In genomic region chr11:8615436-8615835, GRCm38 (mm10) we compare ENCODE assay signal across 21 mouse cellular contexts. TPM values are rescaled to one million over a fixed set of nuclear protein-coding genes. Genes with fewer than 3 reads are reported as not detected.
DNase-seq lines count a peak whose midpoint lies in the region; ATAC-seq and TF ChIP-seq lines count a peak whose summit lies in the region.
"Had no signal": no experiment of that assay in that cellular context is flagged by ENCODE, and none has a peak within 500 bp of the region (broad histone marks: within the 10 kb centered on the region; RNA-seq: fewer than 3 reads in every experiment).

No protein-coding gene starts in this region.

- H3K27ac ChIP-seq in stomach, embryonic 15.5 days: no peak overlapping the region
- H3K27ac ChIP-seq in stomach, postnatal 0 days (replicated peaks): no peak overlapping the region; the same call in 1 of the 2 replicates
- H3K27ac ChIP-seq in intestine, postnatal 0 days (ENCODE audit: low read depth, low read length): no peak overlapping the region
- peak overlapping the region; percentile 1; the same call in 1 of the 2 replicates for H3K27ac ChIP-seq in stomach, embryonic 16.5 days (ENCODE audit: low read length)
- no peak overlapping the region for H3K27ac ChIP-seq in hindbrain, embryonic 14.5 days
- H3K27ac ChIP-seq: heart, embryonic 10.5 days; hindbrain, embryonic 12.5 days; liver, embryonic 13.5 days had no signal

- H3K4me3 ChIP-seq in stomach, embryonic 15.5 days (replicated peaks): no peak overlapping the region
- no peak overlapping the region for H3K4me3 ChIP-seq in stomach, postnatal 0 days (ENCODE audit: low read depth, low read length)
- no peak overlapping the region for H3K4me3 ChIP-seq in intestine, postnatal 0 days (ENCODE audit: low read depth, low read length)
- no peak overlapping the region for H3K4me3 ChIP-seq in stomach, embryonic 16.5 days (replicated peaks; ENCODE audit: low read length)
- no peak overlapping the region for H3K4me3 ChIP-seq in hindbrain, embryonic 14.5 days (replicated peaks; ENCODE audit: low read length)
- H3K4me3 ChIP-seq: heart, embryonic 10.5 days; hindbrain, embryonic 12.5 days; liver, embryonic 13.5 days; megakaryocyte, embryonic 14.5 days had no signal

- H3K27me3 ChIP-seq in stomach, embryonic 15.5 days (replicated peaks): no peaks in the 10 kb centered on the region
- no peaks in the 10 kb centered on the region for H3K27me3 ChIP-seq in stomach, postnatal 0 days (ENCODE audit: control insufficient read depth, insufficient read depth, low read length)
- no peaks in the 10 kb centered on the region for H3K27me3 ChIP-seq in intestine, postnatal 0 days (replicated peaks; ENCODE audit: control insufficient read depth, insufficient read depth, low read length)
- H3K27me3 ChIP-seq in stomach, embryonic 16.5 days (ENCODE audit: control insufficient read depth, insufficient read depth, low read length): no peaks in the 10 kb centered on the region
- no peaks in the 10 kb centered on the region for H3K27me3 ChIP-seq in hindbrain, embryonic 14.5 days (ENCODE audit: control insufficient read depth, insufficient read depth, low read length)
- H3K27me3 ChIP-seq: hindbrain, embryonic 12.5 days; liver, embryonic 13.5 days had no signal

- 0 out of 2 replicates have a peak, but pooled peaks cover 10% of the 10 kb centered on the region for H3K36me3 ChIP-seq in stomach, embryonic 15.5 days
- no peaks in the 10 kb centered on the region for H3K36me3 ChIP-seq in stomach, postnatal 0 days (ENCODE audit: control insufficient read depth, insufficient read depth, low read length)
- peaks cover 16% of the 10 kb centered on the region; the same call in 1 of the 2 replicates for H3K36me3 ChIP-seq in intestine, postnatal 0 days (ENCODE audit: control insufficient read depth, insufficient read depth)
- H3K36me3 ChIP-seq in stomach, embryonic 16.5 days (ENCODE audit: control insufficient read depth, insufficient read depth, low read length): 0 out of 2 replicates have a peak, but pooled peaks cover 6% of the 10 kb centered on the region
- H3K36me3 ChIP-seq in hindbrain, embryonic 14.5 days (replicated peaks; ENCODE audit: control insufficient read depth, insufficient read depth): no peaks in the 10 kb centered on the region
- H3K36me3 ChIP-seq: hindbrain, embryonic 12.5 days; liver, embryonic 13.5 days had no signal

- TF ChIP-seq EP300 in stomach, postnatal 0 days (optimal IDR thresholded peaks at IDR 0.05): no peak

- 28% methylated on average over 12 of the region's 12 CpGs for WGBS in stomach, embryonic 15.5 days
- 32% methylated on average over 12 of the region's 12 CpGs for WGBS in stomach, postnatal 0 days
- WGBS in intestine, postnatal 0 days: 28% methylated on average over 12 of the region's 12 CpGs
- WGBS in stomach, embryonic 16.5 days: 31% methylated on average over 12 of the region's 12 CpGs
- 81% methylated on average over 12 of the region's 12 CpGs for WGBS in hindbrain, embryonic 14.5 days

- TF ChIP-seq CTCF in stomach, postnatal 0 days (IDR thresholded peaks at IDR 0.05; ENCODE audit: low read depth): no peak
- no peak for TF ChIP-seq CTCF in intestine, postnatal 0 days (IDR thresholded peaks at IDR 0.05; ENCODE audit: low read depth)

- H3K9ac ChIP-seq in stomach, embryonic 15.5 days: no peak overlapping the region
- no peak overlapping the region for H3K9ac ChIP-seq in stomach, postnatal 0 days (ENCODE audit: low read length)
- H3K9ac ChIP-seq in intestine, postnatal 0 days (ENCODE audit: low read depth, low read length): no peak overlapping the region
- H3K9ac ChIP-seq in stomach, embryonic 16.5 days (ENCODE audit: low read length): no peak overlapping the region
- H3K9ac ChIP-seq in hindbrain, embryonic 14.5 days: no peak overlapping the region
- H3K9ac ChIP-seq: hindbrain, embryonic 12.5 days; liver, embryonic 13.5 days had no signal

- H3K9me3 ChIP-seq in stomach, embryonic 15.5 days: no peaks in the 10 kb centered on the region
- H3K9me3 ChIP-seq in stomach, postnatal 0 days (ENCODE audit: control insufficient read depth, low read length): no peaks in the 10 kb centered on the region
- no peaks in the 10 kb centered on the region for H3K9me3 ChIP-seq in intestine, postnatal 0 days (ENCODE audit: control insufficient read depth)
- H3K9me3 ChIP-seq in stomach, embryonic 16.5 days (replicated peaks; ENCODE audit: control insufficient read depth, low read length): no peaks in the 10 kb centered on the region
- no peaks in the 10 kb centered on the region for H3K9me3 ChIP-seq in hindbrain, embryonic 14.5 days (ENCODE audit: control insufficient read depth, low read length)
- H3K9me3 ChIP-seq: heart, embryonic 10.5 days; hindbrain, embryonic 12.5 days; liver, embryonic 13.5 days; megakaryocyte, embryonic 14.5 days had no signal

- no peak for ATAC-seq in stomach, embryonic 15.5 days (ENCODE audit: insufficient read depth, low FRiP score, low read depth)
- ATAC-seq in stomach, postnatal 0 days (ENCODE audit: low FRiP score, low TSS enrichment): no peak
- ATAC-seq in intestine, postnatal 0 days: peak; percentile 46
- ATAC-seq in stomach, embryonic 16.5 days (ENCODE audit: insufficient read depth, low FRiP score): 0 out of 2 replicates have a peak, but pooled peaks have one; percentile 8
- ATAC-seq in hindbrain, embryonic 14.5 days (ENCODE audit: low FRiP score): no peak
- ATAC-seq: midbrain, embryonic 16.5 days had no signal

- peaks cover 27% of the 10 kb centered on the region for H3K4me1 ChIP-seq in stomach, embryonic 15.5 days
- H3K4me1 ChIP-seq in stomach, postnatal 0 days (replicated peaks; ENCODE audit: control insufficient read depth, insufficient read depth): no peaks in the 10 kb centered on the region
- peaks cover 3% of the 10 kb centered on the region; the same call in 1 of the 2 replicates for H3K4me1 ChIP-seq in intestine, postnatal 0 days (replicated peaks; ENCODE audit: control insufficient read depth, insufficient read depth, low read length)
- H3K4me1 ChIP-seq in stomach, embryonic 16.5 days (ENCODE audit: control insufficient read depth, insufficient read depth, low read length): peaks cover 20% of the 10 kb centered on the region
- H3K4me1 ChIP-seq in hindbrain, embryonic 14.5 days (replicated peaks; ENCODE audit: control insufficient read depth, insufficient read depth, low read length): no peaks in the 10 kb centered on the region
- H3K4me1 ChIP-seq: hindbrain, embryonic 12.5 days; megakaryocyte, embryonic 14.5 days had no signal

- peak; percentile 66 for DNase-seq in kidney, adult 11 months
- no peak for DNase-seq in kidney, postnatal 10 days
- no peak for DNase-seq in stomach, postnatal 0 days (ENCODE audit: low spot score)
- no peak for DNase-seq in Muller cell, postnatal 12 days (ENCODE audit: inconsistent ontology term)
- DNase-seq in hindbrain, embryonic 14.5 days (ENCODE audit: low spot score): no peak
- DNase-seq: B cell, adult 2 months; cerebellum, adult 9-11 months; gastrocnemius, postnatal 10 days; heart, postnatal 10 days; layer of hippocampus, postnatal 36 days; liver, embryonic 13.5 days; lung, postnatal 10 days; right cerebral cortex, adult 18-20 months; thymus, postnatal 36 days had no signal

- H3K4me2 ChIP-seq in stomach, embryonic 15.5 days: 0 out of 2 replicates have a peak overlapping the region, but pooled peaks have one; percentile 21
- H3K4me2 ChIP-seq in stomach, postnatal 0 days (replicated peaks; ENCODE audit: low read depth): no peak overlapping the region
- no peak overlapping the region for H3K4me2 ChIP-seq in intestine, postnatal 0 days (replicated peaks; ENCODE audit: low read depth)
- H3K4me2 ChIP-seq in stomach, embryonic 16.5 days (ENCODE audit: low read depth, low read length): 0 out of 2 replicates have a peak overlapping the region, but pooled peaks have one; percentile 14
- no peak overlapping the region for H3K4me2 ChIP-seq in hindbrain, embryonic 14.5 days (replicated peaks)
- H3K4me2 ChIP-seq: hindbrain, embryonic 12.5 days; liver, embryonic 13.5 days had no signal

RNA-seq across cellular contexts. Expression of gene Tns3, which starts 48.9 kb away (rescaled TPM):
- 26.9 and 28.9 TPM in 2 replicates for polyA plus RNA-seq in stomach, embryonic 15.5 days (2015; fragmentation: Nextera tagmentation; extraction: Ambion mirVana)
- 10.4 and 10.5 TPM in 2 replicates for polyA plus RNA-seq in stomach, postnatal 0 days (2015; fragmentation: Nextera tagmentation; extraction: Ambion mirVana)
- 10.5 and 11.4 TPM in 2 replicates for polyA plus RNA-seq in intestine, postnatal 0 days (2015; fragmentation: Nextera tagmentation; extraction: Ambion mirVana)
- polyA plus RNA-seq in stomach, embryonic 16.5 days (2015; fragmentation: Nextera tagmentation; extraction: Ambion mirVana): 28.0 and 30.4 TPM in 2 replicates
- polyA plus RNA-seq in hindbrain, embryonic 14.5 days (2014; fragmentation: Nextera tagmentation; extraction: Ambion mirVana): 6.0 and 6.8 TPM in 2 replicates

Comparison
In these comparisons a context has a peak if more than half of its experiments do, and no peak if none do; other contexts are left out.
1. ATAC-seq: peak in intestine, postnatal 0 days (single experiment) and stomach, embryonic 16.5 days (single experiment); none in stomach, embryonic 15.5 days (single experiment), stomach, postnatal 0 days (single experiment) and hindbrain, embryonic 14.5 days (single experiment).
2. H3K4me2 ChIP-seq: peak in stomach, embryonic 15.5 days (single experiment) and stomach, embryonic 16.5 days (single experiment); none in stomach, postnatal 0 days (single experiment), intestine, postnatal 0 days (single experiment) and hindbrain, embryonic 14.5 days (single experiment).